Mouse (Mus musculus) CD8-positive naive resting alpha-beta T cell, adult 2 months (primary cell): ENCODE data around the gene Cst3.
A peak's percentile ranks its signal among the peaks of the same experiment; 100 is the strongest.

ENCODE experiments used
- DNase-seq, 2 experiments: peaks; one replicate each; pipeline ENCODE4 v3.0.0; 2022; ENCODE audit warnings: low read depth in 2 of 2, low spot score in 2 of 2

Cst3 gene

GRCm38 (mm10) chr2:148875335-148875811 lies at the start of gene Cst3:
Gene Cst3 (minus strand): TSS chr2:148875692.
- DNase-seq: peak; percentile 76 to 80

- peak; percentile 8 to 26 for DNase-seq
These were observed 26.8 kb upstream of the Cst3 start for GRCm38 (mm10) chr2:148902286-148902685.

GRCm38 (mm10) chr2:148900305-148900704 lies 24.8 kb upstream of the Cst3 start:
- no peak for DNase-seq

- DNase-seq: no peak
These were observed 20.7 kb upstream of the Cst3 start for GRCm38 (mm10) chr2:148896219-148896618.

GRCm38 (mm10) chr2:148893107-148893506 lies 17.6 kb upstream of the Cst3 start:
- DNase-seq: no peak

- no peak for DNase-seq
These were observed 14.7 kb upstream of the Cst3 start for GRCm38 (mm10) chr2:148890021-148890851.

GRCm38 (mm10) chr2:148889331-148890010 lies 14.0 kb upstream of the Cst3 start:
- DNase-seq: no peak

GRCm38 (mm10) chr2:148888872-148889271 lies 13.4 kb upstream of the Cst3 start:
- DNase-seq: no peak

GRCm38 (mm10) chr2:148884738-148885137 lies 9.2 kb upstream of the Cst3 start:
- no peak for DNase-seq

- no peak for DNase-seq
These were observed 3.7 kb upstream of the Cst3 start for GRCm38 (mm10) chr2:148879199-148879598.

GRCm38 (mm10) chr2:148878641-148879130 lies 3.2 kb upstream of the Cst3 start:
- DNase-seq: no peak

- DNase-seq: no peak
These were observed 1.7 kb upstream of the Cst3 start for GRCm38 (mm10) chr2:148877016-148877770.

- no peak for DNase-seq
These were observed 716 bp downstream of the Cst3 start for GRCm38 (mm10) chr2:148874617-148875334.

- DNase-seq: no peak
These were observed 1.3 kb downstream of the Cst3 start for GRCm38 (mm10) chr2:148874224-148874616.

- no peak for DNase-seq
These were observed 2.6 kb downstream of the Cst3 start for GRCm38 (mm10) chr2:148872860-148873259.

- no peak for DNase-seq
These were observed 5.0 kb downstream of the Cst3 start for GRCm38 (mm10) chr2:148870526-148870925.

- DNase-seq: no peak
These were observed 6.5 kb downstream of the Cst3 start for GRCm38 (mm10) chr2:148868959-148869358.

- no peak for DNase-seq
These were observed 10.5 kb downstream of the Cst3 start, which contains the start of gene 9230104L09Rik for GRCm38 (mm10) chr2:148864966-148865365. Gene 9230104L09Rik (minus strand): TSS chr2:148865038.

GRCm38 (mm10) chr2:148861693-148862092 lies 13.8 kb downstream of the Cst3 start:
- DNase-seq: no peak

- DNase-seq: no peak
These were observed 14.5 kb downstream of the Cst3 start for GRCm38 (mm10) chr2:148860993-148861392.

GRCm38 (mm10) chr2:148857506-148857905 lies 18.0 kb downstream of the Cst3 start:
- DNase-seq: no peak
